Mouse (Mus musculus) midbrain, postnatal 0 days (tissue): ENCODE results near the gene B4galt1. TPM values are rescaled to one million over a fixed set of nuclear protein-coding genes. Genes with fewer than 3 reads are reported as not detected.
A peak's percentile ranks its signal among the peaks of the same experiment; 100 is the strongest.

Experiments used
- ATAC-seq: fragments of 200-750 bp; cut with Nextera tagmentation; 2 replicates; pipeline ENCODE4 v1.8.0; 2017; ENCODE audit warnings: moderate number of reproducible peaks, mild to moderate bottlenecking, moderate TSS enrichment, moderate library complexity; ENCODE audit not compliant: low FRiP score
- DNase-seq: peaks from one replicate; pipeline ENCODE4 v3.0.0-alpha.2; 2015; ENCODE audit warnings: low spot score
- H3K27ac ChIP-seq: fragments of 300-500 bp; sonication (generic); 2 replicates; pipeline ENCODE4 v1.5.1; 2014; ENCODE audit warnings: low read depth, mild to moderate bottlenecking, low read length, mixed read lengths
- H3K27me3 ChIP-seq: fragments of 300-500 bp; sonication (generic); 2 replicates; pipeline ENCODE4 v1.6.1; 2014; ENCODE audit warnings: low read length, control low read depth, mixed read lengths; ENCODE audit not compliant: insufficient read depth
- H3K36me3 ChIP-seq: fragments of 300-500 bp; sonication (generic); 2 replicates; pipeline ENCODE4 v1.6.1; 2014; ENCODE audit warnings: low read length, control low read depth, mixed read lengths; ENCODE audit not compliant: insufficient read depth
- H3K4me1 ChIP-seq: fragments of 300-500 bp; sonication (generic); 2 replicates; pipeline ENCODE4 v1.6.1; 2014; ENCODE audit warnings: mild to moderate bottlenecking, control low read depth, antibody characterized with exemption, low read length, mixed read lengths; ENCODE audit not compliant: insufficient read depth
- H3K4me2 ChIP-seq: fragments of 300-500 bp; sonication (generic); 2 replicates; pipeline ENCODE4 v1.6.1; 2014; ENCODE audit warnings: low read depth, mild to moderate bottlenecking, low read length, mixed read lengths; ENCODE audit not compliant: poor library complexity, severe bottlenecking
- H3K4me3 ChIP-seq: fragments of 300-500 bp; sonication (generic); 2 replicates; pipeline ENCODE4 v1.5.1; 2014; ENCODE audit warnings: low read depth, mild to moderate bottlenecking, low read length, moderate library complexity
- H3K9ac ChIP-seq: fragments of 300-500 bp; sonication (generic); replicated peaks from 2 replicates; pipeline ENCODE4 v1.6.1; 2014; ENCODE audit warnings: mild to moderate bottlenecking, low read length, moderate library complexity, mixed read lengths; ENCODE audit not compliant: poor library complexity, severe bottlenecking
- H3K9me3 ChIP-seq: fragments of 300-500 bp; sonication (generic); 2 replicates; pipeline ENCODE4 v1.6.1; 2016; ENCODE audit warnings: low read length, control low read depth
- CTCF ChIP-seq: IDR thresholded peaks from 2 replicates; pipeline ENCODE4 v1.5.1; 2016; ENCODE audit warnings: antibody characterized with exemption, mild to moderate bottlenecking
- WGBS: fragments of 180-500 bp; shearing (Covaris S2); extraction: QIAGEN DNeasy Blood & Tissue Kit; methylation state at CpG from one replicate; pipeline ENCODE4 v1.1.7; 2014; 5-methylcytosine and 5-hydroxymethylcytosine counted together
- polyA plus RNA-seq: library from polyadenylated mRNA; unstranded; fragments of >200 nt; fragmentation: Nextera tagmentation; extraction: Ambion mirVana; gene quantifications from 2 replicates; pipeline ENCODE4 v1.2.1, GENCODE M21; 2015
- total RNA-seq: library from RNA; depleted of rRNA; stranded (reverse); fragments of >200 nt; gene quantifications from 2 replicates; pipeline ENCODE4 v1.2.3, GENCODE M21; 2014; rRNA removed

The B4galt1 gene
- total RNA-seq (10.0 and 11.0 TPM in 2 replicates), polyA plus RNA-seq (5.7 and 5.8 TPM in 2 replicates)

GRCm38 (mm10) chr4:40853565-40854386 is at the start of gene B4galt1:
TSS of gene B4galt1 (minus strand) at chr4:40854005.
- Histone ChIP-seq H3K27me3 (no peaks in the 10 kb centered on the region), H3K9ac (peak within 1 kb of the TSS; percentile 87), H3K4me2 (peak within 1 kb of the TSS; percentile 85), H3K9me3 (no peaks in the 10 kb centered on the region), H3K36me3 (no peaks in the 10 kb centered on the region), H3K4me1 (peaks cover 3% of the 10 kb centered on the region; the same call in 1 of the 2 replicates), H3K4me3 (peak within 1 kb of the TSS; percentile 80), H3K27ac (peak within 1 kb of the TSS; percentile 79)
- DNase-seq (peak; percentile 98), ATAC-seq (peak; percentile 96)
- under 1% methylated on average over 81 of the region's 83 CpGs for WGBS
- no peak for TF ChIP-seq CTCF

- DNase-seq = no peak
- Histone ChIP-seq H3K27ac (no peak overlapping the region), H3K36me3 (no peaks in the 10 kb centered on the region), H3K27me3 (no peaks in the 10 kb centered on the region), H3K4me3 (no peak overlapping the region), H3K4me2 (no peak overlapping the region), H3K4me1 (no peaks in the 10 kb centered on the region), H3K9me3 (no peaks in the 10 kb centered on the region), H3K9ac (no peak overlapping the region)
- WGBS = 89% methylated on average over 4 of the region's 4 CpGs
- ATAC-seq = no peak
- TF ChIP-seq CTCF = no peak
Measured at GRCm38 (mm10) chr4:40900612-40901011, 46.8 kb upstream of the B4galt1 start.

GRCm38 (mm10) chr4:40900071-40900470 is 46.3 kb upstream of the B4galt1 start:
- H3K4me1 ChIP-seq = no peaks in the 10 kb centered on the region
- H3K27ac ChIP-seq = no peak overlapping the region
- DNase-seq = no peak
- H3K36me3 ChIP-seq = no peaks in the 10 kb centered on the region
- 94% methylated on average over 3 of the region's 3 CpGs for WGBS
- TF ChIP-seq CTCF = no peak
- H3K4me3 ChIP-seq = no peak overlapping the region
- H3K9ac ChIP-seq = no peak overlapping the region
- H3K9me3 ChIP-seq = no peaks in the 10 kb centered on the region
- ATAC-seq = no peak
- H3K27me3 ChIP-seq = no peaks in the 10 kb centered on the region
- no peak overlapping the region for H3K4me2 ChIP-seq

- Histone ChIP-seq H3K9me3 (no peaks in the 10 kb centered on the region), H3K27ac (no peak overlapping the region), H3K4me2 (no peak overlapping the region), H3K4me1 (no peaks in the 10 kb centered on the region), H3K36me3 (no peaks in the 10 kb centered on the region), H3K4me3 (no peak overlapping the region), H3K27me3 (no peaks in the 10 kb centered on the region), H3K9ac (no peak overlapping the region)
- DNase-seq (no peak), ATAC-seq (no peak)
- WGBS = 60% methylated on average over 2 of the region's 2 CpGs
- TF ChIP-seq CTCF = no peak
Measured at GRCm38 (mm10) chr4:40899264-40899663, 45.5 kb upstream of the B4galt1 start.

GRCm38 (mm10) chr4:40898476-40899044 is 44.8 kb upstream of the B4galt1 start:
- no peak for TF ChIP-seq CTCF
- WGBS = 87% methylated on average over 6 of the region's 6 CpGs
- Histone ChIP-seq H3K4me2 (no peak overlapping the region), H3K4me3 (no peak overlapping the region), H3K4me1 (no peaks in the 10 kb centered on the region), H3K27me3 (no peaks in the 10 kb centered on the region), H3K9me3 (no peaks in the 10 kb centered on the region), H3K9ac (no peak overlapping the region), H3K36me3 (no peaks in the 10 kb centered on the region), H3K27ac (no peak overlapping the region)
- DNase-seq = no peak
- ATAC-seq = no peak

GRCm38 (mm10) chr4:40895646-40896045 is 41.8 kb upstream of the B4galt1 start:
- H3K36me3 ChIP-seq = no peaks in the 10 kb centered on the region
- 98% methylated on average over 2 of the region's 2 CpGs for WGBS
- no peak overlapping the region for H3K4me2 ChIP-seq

More at GRCm38 (mm10) chr4:40895646-40896045, 41.8 kb upstream of the B4galt1 start:
- H3K4me3 ChIP-seq = no peak overlapping the region
- no peaks in the 10 kb centered on the region for H3K9me3 ChIP-seq
- TF ChIP-seq CTCF = no peak
- no peak overlapping the region for H3K27ac ChIP-seq
- H3K9ac ChIP-seq = no peak overlapping the region
- no peaks in the 10 kb centered on the region for H3K27me3 ChIP-seq
- no peaks in the 10 kb centered on the region for H3K4me1 ChIP-seq
- no peak for ATAC-seq
- DNase-seq = no peak
